Mouse (Mus musculus) stomach, embryonic 14.5 days (tissue): ENCODE results near the gene Vps45. TPM values are rescaled to one million over a fixed set of nuclear protein-coding genes. Genes with fewer than 3 reads are reported as not detected.

Experiments used
- ATAC-seq: fragments of 200-750 bp; cut with Nextera tagmentation; 2 replicates; pipeline ENCODE4 v1.8.0; 2017; ENCODE audit warnings: low read depth, moderate TSS enrichment; ENCODE audit not compliant: insufficient number of reproducible peaks, insufficient read depth, low FRiP score
- H3K27ac ChIP-seq: fragments of 300-500 bp; sonication (generic); 2 replicates; pipeline ENCODE4 v1.5.1; 2014; ENCODE audit warnings: mild to moderate bottlenecking, low read length, moderate library complexity, mixed read lengths
- H3K27me3 ChIP-seq: fragments of 300-500 bp; sonication (generic); 2 replicates; pipeline ENCODE4 v1.6.1; 2014; ENCODE audit warnings: low read length, control low read depth, mixed read lengths; ENCODE audit not compliant: control insufficient read depth, insufficient read depth
- H3K36me3 ChIP-seq: fragments of 300-500 bp; sonication (generic); 2 replicates; pipeline ENCODE4 v1.6.1; 2014; ENCODE audit warnings: mild to moderate bottlenecking, control low read depth, low read length, moderate library complexity, mixed read lengths; ENCODE audit not compliant: control insufficient read depth, insufficient read depth
- H3K4me1 ChIP-seq: fragments of 300-500 bp; sonication (generic); 2 replicates; pipeline ENCODE4 v1.6.1; 2014; ENCODE audit warnings: low read length, control low read depth, mixed read lengths; ENCODE audit not compliant: control insufficient read depth, insufficient read depth
- H3K4me2 ChIP-seq: fragments of 300-500 bp; sonication (generic); replicated peaks from 2 replicates; pipeline ENCODE4 v1.6.1; 2014; ENCODE audit warnings: low read depth, low read length, control low read depth
- H3K4me3 ChIP-seq: fragments of 300-500 bp; sonication (generic); 2 replicates; pipeline ENCODE4 v1.5.1; 2014; ENCODE audit warnings: low read depth, low read length, control low read depth
- H3K9ac ChIP-seq: fragments of 300-500 bp; sonication (generic); replicated peaks from 2 replicates; pipeline ENCODE4 v1.6.1; 2014; ENCODE audit warnings: low read depth, mild to moderate bottlenecking, control low read depth, low read length, moderate library complexity, mixed read lengths
- H3K9me3 ChIP-seq: fragments of 300-500 bp; sonication (generic); 2 replicates; pipeline ENCODE4 v1.6.1; 2016; ENCODE audit warnings: low read depth, low read length, control low read depth; ENCODE audit not compliant: control insufficient read depth
- WGBS: fragments of 180-500 bp; shearing (Covaris S2); extraction: QIAGEN DNeasy Blood & Tissue Kit; methylation state at CpG from one replicate; pipeline ENCODE4 v1.1.7; 2014; 5-methylcytosine and 5-hydroxymethylcytosine counted together
- polyA plus RNA-seq: library from polyadenylated mRNA; unstranded; fragments of >200 nt; fragmentation: Nextera tagmentation; extraction: Ambion mirVana; gene quantifications from 2 replicates; pipeline ENCODE4 v1.2.1, GENCODE M21; 2014

The Vps45 gene
- polyA plus RNA-seq, 1 experiment from 2014 or later: 22.5 TPM

DNA sequence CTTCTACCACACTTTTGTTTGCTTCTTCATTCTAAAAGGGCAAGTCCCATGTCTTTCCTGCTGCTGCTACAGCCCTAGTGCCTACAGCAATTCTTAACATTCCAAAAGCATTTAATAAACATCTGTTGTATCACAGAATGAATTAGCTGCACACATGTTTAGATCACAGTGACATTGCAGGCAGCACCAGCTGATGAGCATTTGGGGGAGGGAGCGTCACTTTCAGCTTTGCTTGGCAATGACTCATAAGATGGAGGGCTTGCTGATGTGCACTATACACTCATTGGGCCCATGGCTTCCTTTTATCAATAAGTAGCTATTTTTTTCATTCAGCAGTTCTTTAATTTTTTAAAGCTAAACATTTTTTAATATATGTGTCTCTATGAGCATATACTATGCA is 30.4 kb downstream of the Vps45 start:
- ATAC-seq: no peak
- no peaks in the 10 kb centered on the region for H3K27me3 ChIP-seq
- H3K36me3 ChIP-seq: no peaks in the 10 kb centered on the region
- no peaks in the 10 kb centered on the region for H3K4me1 ChIP-seq
- H3K9ac ChIP-seq: no peak overlapping the region
- H3K4me3 ChIP-seq: no peak overlapping the region
- no peak overlapping the region for H3K27ac ChIP-seq
- 70% methylated on average over 1 of the region's 1 CpGs for WGBS
- H3K9me3 ChIP-seq: no peaks in the 10 kb centered on the region
- no peak overlapping the region for H3K4me2 ChIP-seq

DNA sequence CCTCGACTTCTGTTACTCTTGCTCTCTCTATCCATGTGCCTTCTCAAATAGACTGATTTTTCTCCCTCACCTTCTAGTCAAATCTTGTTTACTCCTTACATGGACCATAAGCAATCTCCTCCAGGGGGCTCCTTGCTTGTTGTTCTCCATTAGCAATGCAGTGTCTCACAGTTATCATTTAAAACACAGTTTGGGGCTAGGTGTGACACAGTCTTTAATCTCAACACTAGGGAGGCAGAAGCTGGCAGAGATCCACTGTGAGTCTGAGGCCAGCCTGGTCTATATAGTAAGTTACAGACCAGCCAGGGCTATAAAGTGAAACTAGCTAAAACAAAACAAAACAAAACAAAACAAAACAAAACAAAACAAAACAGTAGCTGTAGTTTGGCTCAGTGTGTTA is 31.1 kb downstream of the Vps45 start:
- Histone ChIP-seq H3K4me2 (no peak overlapping the region), H3K36me3 (no peaks in the 10 kb centered on the region), H3K27ac (no peak overlapping the region), H3K4me1 (no peaks in the 10 kb centered on the region), H3K4me3 (no peak overlapping the region), H3K27me3 (no peaks in the 10 kb centered on the region), H3K9me3 (no peaks in the 10 kb centered on the region), H3K9ac (no peak overlapping the region)
- WGBS: 84% methylated on average over 1 of the region's 1 CpGs
- ATAC-seq: no peak

DNA sequence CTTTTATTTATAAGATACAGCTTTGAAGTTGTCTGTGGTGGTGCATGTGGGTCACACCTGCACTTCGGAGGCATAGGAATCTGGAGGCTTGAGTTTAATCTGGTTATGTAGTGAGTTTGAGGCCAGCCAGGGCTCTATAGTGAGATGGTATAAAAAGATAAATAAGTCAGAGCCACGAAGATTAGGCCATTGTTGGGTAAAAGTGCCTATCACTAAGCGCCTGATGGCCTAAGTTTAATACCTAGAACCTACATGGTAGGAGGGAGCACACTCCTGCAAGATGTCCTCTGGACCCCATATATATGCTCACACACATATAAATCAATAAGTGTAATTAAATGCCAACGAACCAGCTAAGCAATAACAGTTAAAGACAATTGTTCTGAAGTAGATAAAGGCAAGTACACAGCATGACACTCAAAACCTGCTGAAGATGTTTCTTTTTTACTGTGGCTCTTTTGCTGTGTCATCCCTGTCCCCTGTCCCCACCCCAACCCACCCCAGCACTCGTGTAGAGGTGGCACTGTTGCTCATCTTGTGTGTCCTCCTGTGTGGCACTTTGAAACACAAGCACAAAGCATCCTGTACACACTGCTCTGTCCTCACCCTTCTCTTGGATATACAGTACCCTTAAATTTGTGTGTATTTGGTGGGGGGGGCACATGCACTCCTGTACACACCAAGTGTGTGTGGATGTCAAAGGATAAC is 36.7 kb downstream of the Vps45 start:
- H3K4me1 ChIP-seq: no peaks in the 10 kb centered on the region
- no peak overlapping the region for H3K4me2 ChIP-seq
- H3K27me3 ChIP-seq: no peaks in the 10 kb centered on the region
- H3K27ac ChIP-seq: no peak overlapping the region
- 75% methylated on average over 5 of the region's 5 CpGs for WGBS
- H3K4me3 ChIP-seq: no peak overlapping the region
- no peak for ATAC-seq
- H3K36me3 ChIP-seq: no peaks in the 10 kb centered on the region
- no peak overlapping the region for H3K9ac ChIP-seq
- H3K9me3 ChIP-seq: no peaks in the 10 kb centered on the region

DNA sequence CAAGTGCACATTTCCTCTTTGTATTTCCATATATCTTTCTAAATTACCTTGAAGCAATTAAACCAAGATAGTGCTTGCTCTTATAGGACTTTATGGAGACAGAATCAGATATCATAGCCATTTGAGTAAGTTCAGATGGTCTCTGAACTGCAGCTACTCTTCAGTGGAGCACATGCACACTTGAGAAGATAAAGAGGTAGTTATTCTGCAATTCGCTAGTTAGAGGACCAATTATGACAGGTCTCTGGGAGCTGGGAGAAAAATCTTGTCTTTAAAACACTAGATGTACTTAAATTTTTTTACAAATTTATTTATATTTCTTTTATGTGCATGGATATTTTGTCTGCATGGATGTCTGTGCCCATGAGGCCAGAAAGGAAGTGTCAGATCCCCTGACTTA is 37.5 kb downstream of the Vps45 start:
- H3K27me3 ChIP-seq: no peaks in the 10 kb centered on the region
- H3K9me3 ChIP-seq: no peaks in the 10 kb centered on the region
- no peak overlapping the region for H3K4me2 ChIP-seq
- no peak overlapping the region for H3K9ac ChIP-seq
- H3K36me3 ChIP-seq: no peaks in the 10 kb centered on the region
- no peak overlapping the region for H3K4me3 ChIP-seq
- no peak for ATAC-seq
- 80% methylated on average over 1 of the region's 1 CpGs for WGBS
- H3K4me1 ChIP-seq: no peaks in the 10 kb centered on the region
- H3K27ac ChIP-seq: no peak overlapping the region

DNA sequence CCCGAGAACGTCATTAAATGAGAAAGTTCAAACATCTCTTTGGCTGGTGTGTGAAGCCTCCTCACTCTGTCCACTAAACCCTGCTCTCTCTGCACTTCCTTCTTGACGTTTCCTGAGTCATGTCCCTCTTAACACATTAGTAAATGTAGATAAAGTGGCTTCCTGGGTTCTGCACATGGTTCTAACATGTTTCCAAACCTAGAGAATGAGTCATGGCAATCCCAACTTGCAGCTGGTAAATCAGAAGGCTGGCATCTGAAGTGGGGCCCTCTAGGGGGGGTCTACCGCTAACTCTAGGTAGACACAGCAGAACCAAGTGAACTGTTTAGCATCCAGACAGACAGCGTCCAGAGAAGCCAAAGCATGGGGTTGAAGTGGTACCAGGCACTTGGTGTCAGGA is 40.8 kb downstream of the Vps45 start:
- ATAC-seq: no peak
- Histone ChIP-seq H3K4me1 (no peaks in the 10 kb centered on the region), H3K9me3 (no peaks in the 10 kb centered on the region), H3K4me2 (no peak overlapping the region), H3K27ac (no peak overlapping the region), H3K27me3 (no peaks in the 10 kb centered on the region), H3K36me3 (no peaks in the 10 kb centered on the region), H3K4me3 (no peak overlapping the region), H3K9ac (no peak overlapping the region)
- WGBS: 64% methylated on average over 5 of the region's 5 CpGs

DNA sequence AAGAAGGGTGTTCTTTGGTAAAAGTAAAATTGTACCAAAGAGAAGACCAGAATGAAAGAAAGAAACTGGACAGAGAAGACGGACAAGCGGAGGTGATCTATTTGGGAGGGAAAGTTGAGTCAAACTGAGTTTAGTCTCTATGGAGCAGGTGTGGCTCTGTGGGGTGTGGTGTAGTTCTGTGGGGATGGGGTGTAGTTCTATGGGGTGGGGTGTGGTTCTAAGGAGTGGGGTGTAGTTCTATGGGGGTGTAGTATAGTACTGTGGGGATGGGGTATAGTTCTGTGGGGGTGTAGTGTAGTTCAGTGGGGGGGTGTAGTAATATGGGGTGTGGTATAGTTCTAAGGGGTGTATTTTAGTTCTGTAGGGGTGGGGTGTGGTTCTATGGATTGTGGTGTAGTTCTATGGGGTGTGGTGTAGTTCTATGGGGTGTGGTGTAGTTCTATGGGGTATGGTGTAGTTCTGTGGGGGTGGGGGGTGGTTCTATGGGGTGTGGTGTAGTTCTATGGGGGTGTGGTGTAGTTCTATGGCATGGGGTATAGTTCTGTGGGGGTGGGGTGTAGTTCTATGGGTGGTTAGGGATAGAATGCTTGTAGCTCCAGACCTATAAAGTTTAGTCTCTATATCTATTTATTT is 41.9 kb downstream of the Vps45 start:
- H3K9me3 ChIP-seq: no peaks in the 10 kb centered on the region
- H3K4me1 ChIP-seq: no peaks in the 10 kb centered on the region
- ATAC-seq: no peak
- H3K36me3 ChIP-seq: no peaks in the 10 kb centered on the region
- H3K9ac ChIP-seq: no peak overlapping the region
- no peak overlapping the region for H3K4me2 ChIP-seq
- WGBS: 94% methylated on average over 2 of the region's 2 CpGs
- H3K4me3 ChIP-seq: no peak overlapping the region
- H3K27me3 ChIP-seq: no peaks in the 10 kb centered on the region
- no peak overlapping the region for H3K27ac ChIP-seq

DNA sequence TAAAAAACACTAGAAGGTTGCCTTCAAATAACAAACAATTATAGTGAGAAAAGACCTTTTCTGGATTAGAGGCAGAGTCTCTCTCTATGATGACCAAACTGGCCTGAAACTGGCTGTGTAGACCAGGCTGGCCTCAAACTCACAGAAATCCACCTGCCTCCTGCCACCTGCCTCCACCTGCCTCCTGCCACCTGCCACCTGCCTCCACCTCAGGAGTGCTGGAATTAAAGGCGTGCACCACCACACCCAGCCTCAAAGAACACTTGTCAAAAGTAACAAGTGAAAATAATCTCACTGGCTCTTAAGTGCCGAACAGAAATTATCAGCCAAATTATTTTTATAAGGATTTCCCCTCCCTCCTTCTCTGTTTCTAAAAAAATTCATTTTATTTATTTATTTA is 42.6 kb downstream of the Vps45 start:
- Histone ChIP-seq H3K9ac (no peak overlapping the region), H3K27me3 (no peaks in the 10 kb centered on the region), H3K4me1 (no peaks in the 10 kb centered on the region), H3K36me3 (no peaks in the 10 kb centered on the region), H3K9me3 (no peaks in the 10 kb centered on the region), H3K4me2 (no peak overlapping the region), H3K27ac (no peak overlapping the region), H3K4me3 (no peak overlapping the region)
- ATAC-seq: no peak
- 84% methylated on average over 2 of the region's 2 CpGs for WGBS

DNA sequence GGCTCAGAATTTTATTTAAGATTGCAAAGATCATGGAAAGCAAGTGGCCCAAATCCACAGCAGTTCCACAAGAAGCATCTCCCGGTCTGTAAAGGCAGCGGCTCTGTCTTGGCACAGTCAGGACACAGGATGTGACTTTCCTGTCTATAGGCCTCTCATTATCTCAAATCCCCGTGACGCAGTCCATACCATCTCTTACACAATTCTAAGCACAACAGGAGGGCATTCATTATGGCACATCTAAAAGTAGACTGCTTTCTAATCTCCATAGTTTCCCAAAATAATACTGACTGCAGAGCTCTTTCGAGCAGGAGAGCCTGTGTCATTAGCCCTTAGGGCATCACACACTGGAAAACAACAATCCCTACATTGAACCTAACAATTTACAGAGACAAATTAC is 45.5 kb downstream of the Vps45 start:
- no peak overlapping the region for H3K4me2 ChIP-seq
- H3K4me3 ChIP-seq: no peak overlapping the region
- no peak for ATAC-seq
- H3K27me3 ChIP-seq: no peaks in the 10 kb centered on the region
- H3K9me3 ChIP-seq: no peaks in the 10 kb centered on the region
- 72% methylated on average over 5 of the region's 5 CpGs for WGBS
- H3K9ac ChIP-seq: no peak overlapping the region
- no peak overlapping the region for H3K27ac ChIP-seq
- H3K4me1 ChIP-seq: no peaks in the 10 kb centered on the region
- H3K36me3 ChIP-seq: no peaks in the 10 kb centered on the region

DNA sequence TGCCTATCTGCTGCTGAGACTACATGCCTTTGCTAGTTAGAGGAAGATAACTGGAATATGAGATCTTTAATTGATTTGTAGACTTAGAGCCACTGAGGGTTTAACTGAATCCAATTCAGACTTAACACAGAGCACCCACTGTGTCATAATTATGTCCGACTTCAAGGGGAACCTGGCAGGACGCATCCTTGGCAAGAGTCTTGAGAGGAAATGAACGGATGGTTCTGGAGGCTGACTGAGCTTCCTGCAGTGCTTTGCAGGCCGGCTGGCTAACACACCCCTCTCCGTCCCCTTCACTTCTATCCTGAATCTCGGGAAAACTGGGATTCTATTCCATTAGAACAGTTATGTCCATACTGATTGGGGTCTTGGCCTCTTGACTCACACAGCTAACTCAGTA is 49.8 kb downstream of the Vps45 start:
- WGBS: 87% methylated on average over 6 of the region's 6 CpGs
- Histone ChIP-seq H3K4me1 (no peaks in the 10 kb centered on the region), H3K27me3 (no peaks in the 10 kb centered on the region), H3K9ac (no peak overlapping the region), H3K4me2 (no peak overlapping the region), H3K36me3 (no peaks in the 10 kb centered on the region), H3K27ac (no peak overlapping the region), H3K9me3 (no peaks in the 10 kb centered on the region), H3K4me3 (no peak overlapping the region)
- no peak for ATAC-seq
